Mouse (Mus musculus): ENCODE results near the gene Vps37c. TPM values are rescaled to one million over a fixed set of nuclear protein-coding genes. Genes with fewer than 3 reads are reported as not detected.

The Vps37c gene
- polyA plus RNA-seq, 1 experiment from 2014 or later: 39.2 TPM

Other genes with a start within 250 kb of the Vps37c start
- gene Lrrc10b, start 231.3 kb upstream of the Vps37c start, polyA plus RNA-seq (2016; fragmentation: Nextera tagmentation; extraction: Ambion mirVana): 0.61 and 0.64 TPM in 2 replicates
- 0.51 TPM in 1 of 2 replicates, not detected in the other for gene Ppp1r32, start 205.8 kb upstream of the Vps37c start, polyA plus RNA-seq (2016; fragmentation: Nextera tagmentation; extraction: Ambion mirVana)
- gene Cpsf7, start 163.5 kb upstream of the Vps37c start, polyA plus RNA-seq (2016; fragmentation: Nextera tagmentation; extraction: Ambion mirVana): 51.1 and 57.2 TPM in 2 replicates
- gene Sdhaf2, start 162.6 kb upstream of the Vps37c start, polyA plus RNA-seq (2016; fragmentation: Nextera tagmentation; extraction: Ambion mirVana): 58.1 and 64.3 TPM in 2 replicates
- 48.1 and 52.6 TPM in 2 replicates for gene Tmem216, start 132.5 kb upstream of the Vps37c start, polyA plus RNA-seq (2016; fragmentation: Nextera tagmentation; extraction: Ambion mirVana)
- 16.2 and 16.6 TPM in 2 replicates for gene Cyb561a3, start 111.6 kb upstream of the Vps37c start, polyA plus RNA-seq (2016; fragmentation: Nextera tagmentation; extraction: Ambion mirVana)
- 41.6 and 42.9 TPM in 2 replicates for gene Tmem138, start 111.4 kb upstream of the Vps37c start, polyA plus RNA-seq (2016; fragmentation: Nextera tagmentation; extraction: Ambion mirVana)
- 369 and 375 TPM in 2 replicates for gene Ddb1, start 83.4 kb upstream of the Vps37c start, polyA plus RNA-seq (2016; fragmentation: Nextera tagmentation; extraction: Ambion mirVana)
- gene Tkfc, start 83.1 kb upstream of the Vps37c start, polyA plus RNA-seq (2016; fragmentation: Nextera tagmentation; extraction: Ambion mirVana): 20.6 and 21.2 TPM in 2 replicates
- gene Vwce, start 54.5 kb upstream of the Vps37c start, polyA plus RNA-seq (2016; fragmentation: Nextera tagmentation; extraction: Ambion mirVana): 0.33 and 0.87 TPM in 2 replicates
- not detected in 2 replicates for gene Pga5, start 10.7 kb upstream of the Vps37c start, polyA plus RNA-seq (2016; fragmentation: Nextera tagmentation; extraction: Ambion mirVana)
- gene Cd5, start 50.3 kb downstream of the Vps37c start, polyA plus RNA-seq (2016; fragmentation: Nextera tagmentation; extraction: Ambion mirVana): 0.08 TPM in 1 of 2 replicates, not detected in the other
- 0.06 TPM in 1 of 2 replicates, not detected in the other for gene Cd6, start 141.3 kb downstream of the Vps37c start, polyA plus RNA-seq (2016; fragmentation: Nextera tagmentation; extraction: Ambion mirVana)
- gene Slc15a3, start 151.0 kb downstream of the Vps37c start, polyA plus RNA-seq (2016; fragmentation: Nextera tagmentation; extraction: Ambion mirVana): 0.20 and 0.46 TPM in 2 replicates
- 151 and 157 TPM in 2 replicates for gene Tmem132a, start 181.2 kb downstream of the Vps37c start, polyA plus RNA-seq (2016; fragmentation: Nextera tagmentation; extraction: Ambion mirVana)
- 38.7 and 39.1 TPM in 2 replicates for gene Tmem109, start 193.3 kb downstream of the Vps37c start, polyA plus RNA-seq (2016; fragmentation: Nextera tagmentation; extraction: Ambion mirVana)
- gene Prpf19, start 206.5 kb downstream of the Vps37c start, polyA plus RNA-seq (2016; fragmentation: Nextera tagmentation; extraction: Ambion mirVana): 39.0 and 44.8 TPM in 2 replicates
- 0.10 TPM in 1 of 2 replicates, not detected in the other for gene Zp1, start 231.9 kb downstream of the Vps37c start, polyA plus RNA-seq (2016; fragmentation: Nextera tagmentation; extraction: Ambion mirVana)
- gene Ptgdr2, start 248.4 kb downstream of the Vps37c start, polyA plus RNA-seq (2016; fragmentation: Nextera tagmentation; extraction: Ambion mirVana): 0.19 TPM in 1 of 2 replicates, not detected in the other

All from neural tube, embryonic 12.5 days (tissue).